Mouse (Mus musculus) small intestine, adult 2 months (tissue): Measurements from ENCODE around the gene Unc13b.

Experiments
- CTCF ChIP-seq: fragments of 200-500 bp; IDR thresholded peaks from 2 replicates; pipeline ENCODE4 v1.5.1; 2012; ENCODE audit warnings: low read depth, mild to moderate bottlenecking, control low read depth, inconsistent platforms, low read length, moderate library complexity, mixed read lengths; ENCODE audit not compliant: insufficient replicate concordance, insufficient read length; ENCODE audit errors: extremely low read depth
- POLR2A ChIP-seq: fragments of 200-500 bp; IDR thresholded peaks from 2 replicates; pipeline ENCODE4 v1.6.1; 2012; ENCODE audit warnings: low read depth, mild to moderate bottlenecking, control low read depth, inconsistent platforms, low read length, moderate library complexity

GRCm38 (mm10) chr4:43021341-43021740 is 37.4 kb upstream of the Unc13b start:
- TF ChIP-seq CTCF (no peak), POLR2A (no peak)
